Mouse (Mus musculus): ENCODE data around the gene Qk.
A peak's percentile ranks its signal among the peaks of the same experiment; 100 is the strongest.

DNA sequence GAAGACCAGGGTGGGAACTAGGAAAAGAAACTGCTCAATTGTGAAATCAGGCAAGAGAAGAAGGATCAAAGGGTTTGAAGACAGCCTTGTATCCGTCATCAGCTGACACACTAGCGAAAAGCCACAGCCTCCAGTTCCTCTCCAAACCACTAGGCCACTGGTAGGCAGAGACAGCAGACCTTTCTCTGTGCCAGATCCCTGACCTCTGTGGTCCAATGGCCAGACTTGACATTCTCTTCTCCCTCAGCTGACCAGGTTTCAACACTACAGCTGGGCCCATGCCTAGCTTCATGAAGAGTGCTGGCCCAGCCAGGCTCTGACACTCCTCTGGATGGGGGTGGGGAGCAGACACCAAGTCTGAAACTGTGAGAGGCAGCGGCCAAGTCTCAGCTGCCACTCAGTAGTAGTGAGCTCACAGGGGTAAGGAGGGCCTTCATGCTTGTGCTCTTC is 7.0 kb upstream of the Qk start:
- TF ChIP-seq POLR2A (IDR thresholded peaks at IDR 0.05; ENCODE audit: extremely low read depth, insufficient read depth, low read length) (no peak), CTCF (IDR thresholded peaks at IDR 0.05; ENCODE audit: low read depth, low read length) (peak; percentile 66)

All from liver, adult 2 months (tissue).